Comparison of ENCODE assay signal across 25 mouse cellular contexts in the genomic region with DNA sequence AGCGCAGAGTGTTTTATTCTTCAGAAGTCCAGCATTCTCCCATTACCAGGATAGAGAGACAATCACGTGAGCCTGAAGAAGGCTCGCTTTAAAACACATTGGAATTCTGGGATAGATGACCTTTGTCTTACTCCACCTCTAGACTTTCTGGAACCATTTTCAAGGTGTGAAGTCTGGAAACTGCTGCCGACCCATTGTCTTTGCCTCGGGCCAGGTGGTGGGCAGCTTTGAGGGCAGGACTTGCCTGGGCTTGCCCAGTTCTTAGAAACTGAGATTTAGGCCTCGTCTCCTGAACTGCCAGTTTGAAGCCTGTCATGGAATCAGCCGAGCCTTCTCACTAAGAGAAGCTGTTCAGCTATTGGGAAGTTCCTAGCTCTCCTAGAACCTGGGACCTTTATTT.
DNase-seq lines count a peak whose midpoint lies in the region; ATAC-seq and TF ChIP-seq lines count a peak whose summit lies in the region.
"Had no signal": no experiment of that assay in that cellular context is flagged by ENCODE, and none has a peak within 500 bp of the region (broad histone marks: within the 10 kb centered on the region; RNA-seq: fewer than 3 reads in every experiment).

No protein-coding gene starts in this region.

- no peak overlapping the region for H3K4me2 ChIP-seq in forebrain, embryonic 11.5 days (ENCODE audit: low read depth, low read length, severe bottlenecking)
- no peak overlapping the region for H3K4me2 ChIP-seq in forebrain, embryonic 15.5 days (replicated peaks)
- H3K4me2 ChIP-seq in CH12.LX (ENCODE audit: insufficient read depth, low read depth, poor library complexity, severe bottlenecking): no peak overlapping the region
- H3K4me2 ChIP-seq: embryonic facial prominence, embryonic 13.5 days; embryonic facial prominence, embryonic 15.5 days; forebrain, embryonic 13.5 days had no signal

- TF ChIP-seq EP300 in CH12.LX (IDR thresholded peaks at IDR 0.05; ENCODE audit: low read length): no peak
- TF ChIP-seq EP300 in ES-Bruce4 (IDR thresholded peaks at IDR 0.05; ENCODE audit: insufficient read depth, low read depth, low read length): peak; percentile 97

- TF ChIP-seq CTCF in CH12.LX (conservative IDR thresholded peaks at IDR 0.05 in 1 of 2, IDR thresholded peaks at IDR 0.05 in 1 of 2; ENCODE audit: low read depth in 2 of 2, low read length in 2 of 2) (no peak), ES-Bruce4 (IDR thresholded peaks at IDR 0.05; ENCODE audit: low read depth, low read length) (no peak)

- H3K4me1 ChIP-seq in forebrain, embryonic 11.5 days (replicated peaks; ENCODE audit: control insufficient read depth, insufficient read depth, low read length): no peaks in the 10 kb centered on the region
- H3K4me1 ChIP-seq in forebrain, embryonic 15.5 days: peaks cover 13% of the 10 kb centered on the region; the same call in 1 of the 2 replicates
- H3K4me1 ChIP-seq in CH12.LX (ENCODE audit: control insufficient read depth in 1 of 2, insufficient read depth in 2 of 2): peaks cover 0 to 15% of the 10 kb centered on the region in 2 experiments; a peak in 3 of 4 replicates
- peaks cover 3% of the 10 kb centered on the region for H3K4me1 ChIP-seq in ES-Bruce4 (ENCODE audit: control insufficient read depth, insufficient read depth, low read length)

- H3K4me3 ChIP-seq in forebrain, embryonic 11.5 days (ENCODE audit: low read depth, low read length): no peak overlapping the region
- H3K4me3 ChIP-seq in forebrain, embryonic 15.5 days: no peak overlapping the region
- no peak overlapping the region for H3K4me3 ChIP-seq in CH12.LX (replicated peaks in 1 of 3; ENCODE audit: low read depth in 2 of 3, low read length in 2 of 3, poor library complexity in 1 of 3)
- H3K4me3 ChIP-seq in ES-Bruce4 (ENCODE audit: low read depth, low read length): no peak overlapping the region
- H3K4me3 ChIP-seq: embryonic facial prominence, embryonic 13.5 days; embryonic facial prominence, embryonic 15.5 days; erythroblast, embryonic 14.5 days; forebrain, embryonic 13.5 days had no signal

- ATAC-seq in forebrain, embryonic 11.5 days (replicated peaks; ENCODE audit: low FRiP score): no peak
- ATAC-seq in forebrain, embryonic 15.5 days (replicated peaks): no peak
- ATAC-seq: activated CD4-positive, CD25-positive, alpha-beta regulatory T cell, adult 4 months; forebrain, embryonic 13.5 days; forebrain, embryonic 16.5 days; Patski had no signal

- H3K27me3 ChIP-seq in forebrain, embryonic 11.5 days (ENCODE audit: control insufficient read depth, insufficient read depth, low read length): no peaks in the 10 kb centered on the region
- no peaks in the 10 kb centered on the region for H3K27me3 ChIP-seq in forebrain, embryonic 15.5 days
- H3K27me3 ChIP-seq in CH12.LX (replicated peaks) (no peaks in the 10 kb centered on the region), ES-Bruce4 (ENCODE audit: control insufficient read depth, insufficient read depth, low read length, poor library complexity, severe bottlenecking) (no peaks in the 10 kb centered on the region)
- H3K27me3 ChIP-seq: embryonic facial prominence, embryonic 13.5 days; embryonic facial prominence, embryonic 15.5 days; forebrain, embryonic 13.5 days; Patski had no signal

- in situ Hi-C loops in CH12.LX (cut with MboI; ENCODE audit: low pct_ligation_motif_present, low pct_unique_long_range_greater_than_20kb, low sequenced_read_pairs): no loop called here

- H3K9me3 ChIP-seq in forebrain, embryonic 11.5 days (ENCODE audit: control insufficient read depth, low read length): no peaks in the 10 kb centered on the region
- no peaks in the 10 kb centered on the region for H3K9me3 ChIP-seq in forebrain, embryonic 15.5 days
- no peaks in the 10 kb centered on the region for H3K9me3 ChIP-seq in CH12.LX (replicated peaks; ENCODE audit: low read length)
- no peaks in the 10 kb centered on the region for H3K9me3 ChIP-seq in ES-Bruce4 (replicated peaks; ENCODE audit: control insufficient read depth, insufficient read depth, low read length, poor library complexity, severe bottlenecking)
- H3K9me3 ChIP-seq: embryonic facial prominence, embryonic 13.5 days; embryonic facial prominence, embryonic 15.5 days; forebrain, embryonic 13.5 days; G1E had no signal

- H3K79me2 ChIP-seq in CH12.LX (replicated peaks; ENCODE audit: control insufficient read depth, extremely low read depth, insufficient read depth, poor library complexity, severe bottlenecking): no peaks in the 10 kb centered on the region

- TF ChIP-seq POLR2A in CH12.LX (IDR thresholded peaks at IDR 0.05; ENCODE audit: low read depth, low read length): no peak
- no peak for TF ChIP-seq POLR2A in ES-Bruce4 (IDR thresholded peaks at IDR 0.05; ENCODE audit: insufficient read depth, low read length)

- TF ChIP-seq RAD21 in CH12.LX (IDR thresholded peaks at IDR 0.05; ENCODE audit: low read depth, low read length): no peak

- 86% methylated on average over 7 of the region's 7 CpGs for WGBS in forebrain, embryonic 11.5 days
- WGBS in forebrain, embryonic 15.5 days: 89% methylated on average over 7 of the region's 7 CpGs

- H3K36me3 ChIP-seq in forebrain, embryonic 11.5 days (ENCODE audit: control insufficient read depth, insufficient read depth, low read length): no peaks in the 10 kb centered on the region
- H3K36me3 ChIP-seq in forebrain, embryonic 15.5 days: 0 out of 2 replicates have a peak, but pooled peaks cover 2% of the 10 kb centered on the region
- peaks cover 0 to 47% of the 10 kb centered on the region in 2 experiments for H3K36me3 ChIP-seq in CH12.LX (replicated peaks in 1 of 2; ENCODE audit: control insufficient read depth in 1 of 2, insufficient read depth in 1 of 2, low read length in 1 of 2)
- H3K36me3 ChIP-seq in ES-Bruce4 (ENCODE audit: control insufficient read depth, insufficient read depth, low read length, poor library complexity, severe bottlenecking): no peaks in the 10 kb centered on the region

- no peak overlapping the region for H3K27ac ChIP-seq in forebrain, embryonic 11.5 days (ENCODE audit: low read depth, low read length)
- no peak overlapping the region for H3K27ac ChIP-seq in forebrain, embryonic 15.5 days (replicated peaks)
- H3K27ac ChIP-seq in CH12.LX (ENCODE audit: insufficient read depth, low read depth): no peak overlapping the region
- peak overlapping the region; percentile 62 for H3K27ac ChIP-seq in ES-Bruce4 (ENCODE audit: insufficient read depth, low read length)
- H3K27ac ChIP-seq: embryonic facial prominence, embryonic 13.5 days; embryonic facial prominence, embryonic 15.5 days; forebrain, embryonic 13.5 days had no signal

- peak; percentile 37 for DNase-seq in forebrain, embryonic 11.5 days (ENCODE audit: low spot score)
- DNase-seq in CH12.LX (ENCODE audit: extremely low read depth) (no peak), R1 (ENCODE audit: low read depth, low spot score) (peak; percentile 71), liver (no peak)
- no peak for DNase-seq in cerebellum, adult 9-11 months
- no peak for DNase-seq in frontal cortex, postnatal 10 days (ENCODE audit: low spot score in 2 of 2)
- DNase-seq: adrenal gland, adult 8-10 months; adrenal gland, postnatal 14 days; adrenal gland, postnatal 36 days; cerebellum, adult 11-12 months; cerebellum, adult 2 months; cerebellum, adult 9-10 months; cerebellum, postnatal 14 days; cerebellum, postnatal 36 days; embryo, embryonic 11 days had no signal

- dilution Hi-C loops in CH12.LX (cut with MboI; ENCODE audit: extremely low pct_ligation_motif_present, extremely low pct_unique_long_range_greater_than_20kb, low sequenced_read_pairs): no loop called here

- no peak overlapping the region for H3K9ac ChIP-seq in forebrain, embryonic 11.5 days (ENCODE audit: low read length)
- no peak overlapping the region for H3K9ac ChIP-seq in forebrain, embryonic 15.5 days (replicated peaks)
- no peak overlapping the region for H3K9ac ChIP-seq in CH12.LX (ENCODE audit: insufficient read depth, low read depth)
- H3K9ac ChIP-seq in ES-Bruce4 (ENCODE audit: low read depth, poor library complexity, severe bottlenecking): no peak overlapping the region
- H3K9ac ChIP-seq: embryonic facial prominence, embryonic 13.5 days; embryonic facial prominence, embryonic 15.5 days; forebrain, embryonic 13.5 days had no signal

TF ChIP-seq in CH12.LX, 34 proteins besides CTCF, POLR2A, EP300 and RAD21:
- TF ChIP-seq GABPA (IDR thresholded peaks at IDR 0.05; ENCODE audit: insufficient replicate concordance, low read depth, low read length) (no peak), ZNF384 (IDR thresholded peaks at IDR 0.05; ENCODE audit: low read depth, low read length) (no peak), ETS1 (conservative IDR thresholded peaks at IDR 0.05; ENCODE audit: low read depth, low read length) (no peak), ZKSCAN1 (IDR thresholded peaks at IDR 0.05; ENCODE audit: borderline replicate concordance, low read depth, low read length) (no peak), HCFC1 (IDR thresholded peaks at IDR 0.05; ENCODE audit: low read depth, low read length) (no peak), SIN3A (IDR thresholded peaks at IDR 0.05; ENCODE audit: low read length) (no peak), MAX (IDR thresholded peaks at IDR 0.05; ENCODE audit: low read length) (0 out of 2 replicates have a peak, but pooled peaks have one; percentile 38), TCF12 (IDR thresholded peaks at IDR 0.05; ENCODE audit: low read depth, low read length) (0 out of 2 replicates have a peak, but pooled peaks have one; percentile 20), CHD1 (IDR thresholded peaks at IDR 0.05; ENCODE audit: low read depth, low read length) (no peak), BHLHE40 (IDR thresholded peaks at IDR 0.05; ENCODE audit: low read depth, low read length) (no peak), MAFK (IDR thresholded peaks at IDR 0.05; ENCODE audit: insufficient replicate concordance, low read length) (no peak), E2F4 (IDR thresholded peaks at IDR 0.05; ENCODE audit: insufficient replicate concordance, low read depth, low read length) (no peak), USF1 (IDR thresholded peaks at IDR 0.05; ENCODE audit: low read depth, low read length) (no peak), PAX5 (IDR thresholded peaks at IDR 0.05; ENCODE audit: low read length) (no peak)

Comparison
In these comparisons a context has a peak if more than half of its experiments do, and no peak if none do; other contexts are left out.
1. DNase-seq: peak in forebrain, embryonic 11.5 days (single experiment) and R1 (single experiment); none in CH12.LX (single experiment), liver (single experiment), cerebellum, adult 9-11 months (single experiment) and frontal cortex, postnatal 10 days (0 of 2).